Mouse (Mus musculus) left cerebral cortex, postnatal 10 days (tissue): ENCODE measurements around the gene Mier2. TPM values are rescaled to one million over a fixed set of nuclear protein-coding genes. Genes with fewer than 3 reads are reported as not detected.

Experiments
- DNase-seq, 2 experiments: peaks; one replicate each; pipeline ENCODE4 v3.0.0; 2021 to 2022; ENCODE audit warnings: low spot score in 2 of 2, mixed read lengths in 1 of 2; ENCODE audit errors: extremely low spot score in 1 of 2
- intact Hi-C: fragments of 180-260 bp; cut with DNase I; formaldehyde crosslinking; loops from one replicate; pipeline ENCODE4 v1.15.1; 2025
- total RNA-seq, 2 experiments: library from RNA; stranded (reverse); gene quantifications; 2 replicates each; pipeline ENCODE4 v1.2.3; 2021

Gene Mier2
- total RNA-seq, 2 experiments from 2014 or later, result 47.5 to 50.2 TPM

- DNase-seq, result no peak
- intact Hi-C loops, result no loop called here
Observed at GRCm38 (mm10) chr10:79578891-79579290, 23.9 kb upstream of the Mier2 start.

GRCm38 (mm10) chr10:79578276-79578675 lies 23.3 kb upstream of the Mier2 start:
- intact Hi-C loops, result no loop called here
- no peak for DNase-seq

- intact Hi-C loops, result no loop called here
Observed at GRCm38 (mm10) chr10:79577376-79577775, 22.4 kb upstream of the Mier2 start.

GRCm38 (mm10) chr10:79575754-79576153 lies 20.8 kb upstream of the Mier2 start:
- DNase-seq, result no peak
- intact Hi-C loops, result no loop called here

More at GRCm38 (mm10) chr10:79577376-79577775, 22.4 kb upstream of the Mier2 start:
- DNase-seq, result no peak

GRCm38 (mm10) chr10:79574796-79575195 lies 19.8 kb upstream of the Mier2 start:
- intact Hi-C loops, result no loop called here
- no peak for DNase-seq

GRCm38 (mm10) chr10:79574350-79574749 lies 19.4 kb upstream of the Mier2 start:
- no peak for DNase-seq
- intact Hi-C loops, result no loop called here

- intact Hi-C loops, result no loop called here
- no peak for DNase-seq
Observed at GRCm38 (mm10) chr10:79573611-79574010, 18.6 kb upstream of the Mier2 start.

GRCm38 (mm10) chr10:79571314-79571713 lies 16.3 kb upstream of the Mier2 start:
- intact Hi-C loops, result no loop called here
- no peak for DNase-seq

GRCm38 (mm10) chr10:79569921-79570320 lies 14.9 kb upstream of the Mier2 start:
- no peak for DNase-seq
- intact Hi-C loops, result no loop called here

- intact Hi-C loops, result no loop called here
- DNase-seq, result no peak
Observed at GRCm38 (mm10) chr10:79559716-79560115, 4.7 kb upstream of the Mier2 start.

GRCm38 (mm10) chr10:79557496-79557895 lies 2.5 kb upstream of the Mier2 start:
- no peak for DNase-seq
- intact Hi-C loops, result no loop called here

- intact Hi-C loops, result no loop called here
- no peak for DNase-seq
Observed at GRCm38 (mm10) chr10:79556951-79557350, 2.0 kb upstream of the Mier2 start.

- intact Hi-C loops, result no loop called here
- DNase-seq, result no peak
Observed at GRCm38 (mm10) chr10:79555238-79555724, 282 bp upstream of the Mier2 start.

GRCm38 (mm10) chr10:79553691-79554090 lies 1.3 kb downstream of the Mier2 start:
- peak in 1 of 2 experiments; percentile 22 for DNase-seq
- intact Hi-C loops, result no loop called here

- DNase-seq, result no peak
- intact Hi-C loops, result no loop called here
Observed at GRCm38 (mm10) chr10:79553176-79553575, 1.8 kb downstream of the Mier2 start.

- intact Hi-C loops, result no loop called here
- DNase-seq, result no peak
Observed at GRCm38 (mm10) chr10:79552531-79552930, 2.5 kb downstream of the Mier2 start.

- intact Hi-C loops, result no loop called here
- DNase-seq, result no peak
Observed at GRCm38 (mm10) chr10:79550366-79550765, 4.6 kb downstream of the Mier2 start.

GRCm38 (mm10) chr10:79548971-79549723 lies 5.9 kb downstream of the Mier2 start:
- intact Hi-C loops, result no loop called here
- DNase-seq, result peak in 1 of 2 experiments; percentile 17

GRCm38 (mm10) chr10:79548546-79548945 lies 6.5 kb downstream of the Mier2 start:
- intact Hi-C loops, result no loop called here
- no peak for DNase-seq

- intact Hi-C loops, result no loop called here
- peak in 1 of 2 experiments; percentile 18 for DNase-seq
Observed at GRCm38 (mm10) chr10:79547148-79547675, 7.8 kb downstream of the Mier2 start.
